ENCODE assay signal across 24 mouse cellular contexts in the genomic region with DNA sequence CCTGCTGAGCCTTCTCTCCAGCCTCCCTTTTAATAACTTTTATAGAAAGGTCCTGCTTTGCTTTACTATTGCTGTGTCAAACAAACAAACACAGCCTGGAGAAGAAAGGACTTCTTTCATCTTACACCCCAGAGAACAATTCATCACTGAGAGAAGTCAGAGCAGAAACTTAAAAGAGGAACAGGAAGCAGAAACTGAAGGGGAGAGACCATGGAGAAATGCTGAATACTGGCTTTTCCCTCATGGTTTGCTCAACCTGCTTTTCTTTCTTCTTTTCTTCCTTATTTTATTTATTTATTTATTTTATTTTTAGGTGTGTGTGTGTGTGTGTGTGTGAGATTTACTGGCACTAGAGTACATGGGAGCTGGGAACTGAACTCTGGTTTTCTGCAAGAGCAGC. TPM values are rescaled to one million over a fixed set of nuclear protein-coding genes. Genes with fewer than 3 reads are reported as not detected.
DNase-seq lines count a peak whose midpoint lies in the region; ATAC-seq and TF ChIP-seq lines count a peak whose summit lies in the region.
"Had no signal": no experiment of that assay in that cellular context is flagged by ENCODE, and none has a peak within 500 bp of the region (broad histone marks: within the 10 kb centered on the region; RNA-seq: fewer than 3 reads in every experiment).

No protein-coding gene starts in this region.

- H3K4me3 ChIP-seq in bone marrow macrophage, adult 2 months (ENCODE audit: insufficient read depth, low read length) = peak overlapping the region; percentile 65
- no peak overlapping the region for H3K4me3 ChIP-seq in forebrain, embryonic 10.5 days
- H3K4me3 ChIP-seq: embryonic facial prominence, embryonic 13.5 days; neural tube, embryonic 12.5 days had no signal

- no peaks in the 10 kb centered on the region for H3K36me3 ChIP-seq in forebrain, embryonic 10.5 days (replicated peaks)
- H3K36me3 ChIP-seq: embryonic facial prominence, embryonic 13.5 days; neural tube, embryonic 12.5 days had no signal

- peaks cover 14% of the 10 kb centered on the region for H3K4me1 ChIP-seq in bone marrow macrophage, adult 2 months (ENCODE audit: control insufficient read depth, insufficient read depth, low read length)
- peaks cover 9% of the 10 kb centered on the region for H3K4me1 ChIP-seq in forebrain, embryonic 10.5 days
- H3K4me1 ChIP-seq: embryonic facial prominence, embryonic 13.5 days; neural tube, embryonic 12.5 days had no signal

- DNase-seq in lung, postnatal 25 days (ENCODE audit: low spot score) = peak; percentile 12
- no peak for DNase-seq in lung, adult 18-20 months
- DNase-seq in adrenal gland, postnatal 10 days = no peak
- DNase-seq in forebrain, embryonic 10.5 days (ENCODE audit: extremely low spot score, low spot score) = no peak
- no peak for DNase-seq in testis, postnatal 10 days (ENCODE audit: low spot score)
- DNase-seq: adrenal gland, adult 2 months; cerebellum, adult 2 months; forebrain, postnatal 0 days; kidney, adult 9 months; kidney, postnatal 4 days; thymus, adult 18-20 months had no signal

- ATAC-seq in megakaryocyte, adult 5-6 weeks (ENCODE audit: poor library complexity, severe bottlenecking) = peak; percentile 47
- ATAC-seq: CD4-positive, CD25-positive, alpha-beta regulatory T cell, adult 4 months; forebrain, postnatal 0 days had no signal

- no peak for TF ChIP-seq POLR2A in bone marrow macrophage, adult 2 months (IDR thresholded peaks at IDR 0.05; ENCODE audit: borderline replicate concordance, low read depth, low read length)

- H3K9me3 ChIP-seq in forebrain, embryonic 10.5 days = no peaks in the 10 kb centered on the region
- H3K9me3 ChIP-seq: embryonic facial prominence, embryonic 13.5 days; neural tube, embryonic 12.5 days had no signal

- H3K27ac ChIP-seq in bone marrow macrophage, adult 2 months (ENCODE audit: insufficient read depth, low read depth, low read length) = peak overlapping the region; percentile 99
- no peak overlapping the region for H3K27ac ChIP-seq in forebrain, embryonic 10.5 days
- H3K27ac ChIP-seq: embryonic facial prominence, embryonic 13.5 days; liver, embryonic 14.5 days; neural tube, embryonic 12.5 days had no signal

- H3K27me3 ChIP-seq in forebrain, embryonic 10.5 days (ENCODE audit: poor library complexity, severe bottlenecking) = no peaks in the 10 kb centered on the region
- H3K27me3 ChIP-seq: embryonic facial prominence, embryonic 13.5 days; neural tube, embryonic 12.5 days had no signal

- TF ChIP-seq CTCF in bone marrow macrophage, adult 2 months (IDR thresholded peaks at IDR 0.05; ENCODE audit: low read depth, low read length) = no peak

RNA-seq across cellular contexts. Expression of a gene that starts 2.0 kb away (rescaled TPM):
- 664 and 728 TPM in 2 replicates for polyA plus RNA-seq in bone marrow macrophage, adult 2 months (2012; ENCODE audit: insufficient read depth, insufficient read length, missing spikeins)
- total RNA-seq in megakaryocyte, adult 5-6 weeks (2015) = 112 and 151 TPM in 2 replicates
- 78.0 and 87.4 TPM in 2 replicates for total RNA-seq in megakaryocyte, adult 5-6 weeks (2017)
- total RNA-seq in adrenal gland, postnatal 10 days (2021) = 10 to 100 TPM; 10.5 to 11.2 TPM
- 1.4 and 1.5 TPM in 2 replicates for polyA plus RNA-seq in forebrain, embryonic 10.5 days (2016; fragmentation: Nextera tagmentation; extraction: Ambion mirVana)

RNA-seq across cellular contexts. Expression of a gene that starts 5.6 kb away (rescaled TPM):
- 30.2 and 32.0 TPM in 2 replicates for polyA plus RNA-seq in bone marrow macrophage, adult 2 months (2012; ENCODE audit: insufficient read depth, insufficient read length, missing spikeins)
- 0.62 and 1.7 TPM in 2 replicates for total RNA-seq in megakaryocyte, adult 5-6 weeks (2015)
- total RNA-seq in megakaryocyte, adult 5-6 weeks (2017) = 0.40 TPM in 1 of 2 replicates, not detected in the other
- not detected for total RNA-seq in adrenal gland, postnatal 10 days (2021)
- 0.09 TPM in 1 of 2 replicates, not detected in the other for polyA plus RNA-seq in forebrain, embryonic 10.5 days (2016; fragmentation: Nextera tagmentation; extraction: Ambion mirVana)
- total RNA-seq: adrenal gland, adult 2 months; forebrain, postnatal 0 days; gastrocnemius, adult 18-20 months; heart, adult 18-20 months; layer of hippocampus, postnatal 25 days; left cerebral cortex, postnatal 25 days had no signal
- polyA plus RNA-seq: CD4-positive, CD25-positive, alpha-beta regulatory T cell, adult 4 months; cortical plate, adult 2 months; embryonic facial prominence, embryonic 13.5 days; forebrain, postnatal 0 days; neural tube, embryonic 12.5 days had no signal

RNA-seq across cellular contexts. Expression of a gene that starts 21.9 kb away (rescaled TPM):
- 14.6 and 20.2 TPM in 2 replicates for polyA plus RNA-seq in bone marrow macrophage, adult 2 months (2012; ENCODE audit: insufficient read depth, insufficient read length, missing spikeins)
- not detected in 2 replicates for total RNA-seq in megakaryocyte, adult 5-6 weeks (2015)
- total RNA-seq in megakaryocyte, adult 5-6 weeks (2017) = not detected in 2 replicates
- not detected for total RNA-seq in adrenal gland, postnatal 10 days (2021)
- not detected in 2 replicates for polyA plus RNA-seq in forebrain, embryonic 10.5 days (2016; fragmentation: Nextera tagmentation; extraction: Ambion mirVana)
- total RNA-seq: adrenal gland, adult 2 months; forebrain, postnatal 0 days; gastrocnemius, adult 18-20 months; heart, adult 18-20 months; layer of hippocampus, postnatal 25 days; left cerebral cortex, postnatal 25 days had no signal
- polyA plus RNA-seq: adrenal gland, adult 2 months; CD4-positive, CD25-positive, alpha-beta regulatory T cell, adult 4 months; cerebellum, adult 2 months; cortical plate, adult 2 months; embryonic facial prominence, embryonic 13.5 days; forebrain, postnatal 0 days; heart, embryonic 16.5 days; hindbrain, embryonic 11.5 days; liver, embryonic 14.5 days; neural tube, embryonic 12.5 days had no signal

RNA-seq across cellular contexts. Expression of a gene that starts 50.7 kb away (rescaled TPM):
- 0.45 TPM in 1 of 2 replicates, not detected in the other for polyA plus RNA-seq in bone marrow macrophage, adult 2 months (2012; ENCODE audit: insufficient read depth, insufficient read length, missing spikeins)
- total RNA-seq in megakaryocyte, adult 5-6 weeks (2015) = 0.07 TPM in 1 of 2 replicates, not detected in the other
- not detected in 2 replicates for total RNA-seq in megakaryocyte, adult 5-6 weeks (2017)
- not detected for total RNA-seq in adrenal gland, postnatal 10 days (2021)
- not detected in 2 replicates for polyA plus RNA-seq in forebrain, embryonic 10.5 days (2016; fragmentation: Nextera tagmentation; extraction: Ambion mirVana)
- total RNA-seq: adrenal gland, adult 2 months; gastrocnemius, adult 18-20 months; heart, adult 18-20 months; layer of hippocampus, postnatal 25 days; left cerebral cortex, postnatal 25 days had no signal
- polyA plus RNA-seq: adrenal gland, adult 2 months; cerebellum, adult 2 months; cortical plate, adult 2 months; heart, embryonic 16.5 days; hindbrain, embryonic 11.5 days; liver, embryonic 14.5 days had no signal

Comparison
In these comparisons a context has a peak if more than half of its experiments do, and no peak if none do; other contexts are left out.
1. RNA of a gene that starts 2.0 kb away (total RNA-seq): 78.0 to 151 TPM in megakaryocyte, adult 5-6 weeks; 10.5 to 11.2 TPM in adrenal gland, postnatal 10 days; every median in the first group is over 4 times any median in the second.